Mouse (Mus musculus) heart, embryonic 12.5 days (tissue): Measurements from ENCODE around the gene Aig1. TPM values are rescaled to one million over a fixed set of nuclear protein-coding genes. Genes with fewer than 3 reads are reported as not detected.

Experiments used
- ATAC-seq: fragments of 200-750 bp; cut with Nextera tagmentation; 2 replicates; pipeline ENCODE4 v1.8.0; 2017; ENCODE audit warnings: moderate TSS enrichment, moderate library complexity; ENCODE audit not compliant: insufficient number of reproducible peaks, low FRiP score
- H3K27ac ChIP-seq: fragments of 300-500 bp; sonication (generic); 2 replicates; pipeline ENCODE4 v1.5.1; 2016; ENCODE audit warnings: mild to moderate bottlenecking, moderate library complexity; ENCODE audit not compliant: poor library complexity, severe bottlenecking
- H3K27me3 ChIP-seq: fragments of 300-500 bp; sonication (generic); replicated peaks from 2 replicates; pipeline ENCODE4 v1.6.1; 2016; ENCODE audit warnings: mild to moderate bottlenecking, moderate library complexity
- H3K36me3 ChIP-seq: fragments of 300-500 bp; sonication (generic); 2 replicates; pipeline ENCODE4 v1.6.1; 2016; ENCODE audit warnings: mild to moderate bottlenecking, moderate library complexity
- H3K4me1 ChIP-seq: fragments of 300-500 bp; sonication (generic); replicated peaks from 2 replicates; pipeline ENCODE4 v1.6.1; 2016; ENCODE audit warnings: mild to moderate bottlenecking
- H3K4me2 ChIP-seq: fragments of 300-500 bp; sonication (generic); 2 replicates; pipeline ENCODE4 v1.6.1; 2016; ENCODE audit warnings: mild to moderate bottlenecking, moderate library complexity
- H3K4me3 ChIP-seq: fragments of 300-500 bp; sonication (generic); 2 replicates; pipeline ENCODE4 v1.5.1; 2016; ENCODE audit warnings: mild to moderate bottlenecking
- H3K9ac ChIP-seq: fragments of 300-500 bp; sonication (generic); 2 replicates; pipeline ENCODE4 v1.6.1; 2016; ENCODE audit warnings: mild to moderate bottlenecking, moderate library complexity
- H3K9me3 ChIP-seq: fragments of 300-500 bp; sonication (generic); replicated peaks from 2 replicates; pipeline ENCODE4 v1.6.1; 2016; ENCODE audit warnings: mild to moderate bottlenecking, moderate library complexity
- WGBS: fragments of 180-500 bp; shearing (Covaris S2); methylation state at CpG from one replicate; pipeline ENCODE4 v1.1.7; 2016; 5-methylcytosine and 5-hydroxymethylcytosine counted together
- polyA plus RNA-seq: library from polyadenylated mRNA; unstranded; fragments of >200 nt; fragmentation: Nextera tagmentation; extraction: Ambion mirVana; gene quantifications from 2 replicates; pipeline ENCODE4 v1.2.1, GENCODE M21; 2016

Gene Aig1
- polyA plus RNA-seq, 1 experiment from 2014 or later, result 46.6 TPM

DNA sequence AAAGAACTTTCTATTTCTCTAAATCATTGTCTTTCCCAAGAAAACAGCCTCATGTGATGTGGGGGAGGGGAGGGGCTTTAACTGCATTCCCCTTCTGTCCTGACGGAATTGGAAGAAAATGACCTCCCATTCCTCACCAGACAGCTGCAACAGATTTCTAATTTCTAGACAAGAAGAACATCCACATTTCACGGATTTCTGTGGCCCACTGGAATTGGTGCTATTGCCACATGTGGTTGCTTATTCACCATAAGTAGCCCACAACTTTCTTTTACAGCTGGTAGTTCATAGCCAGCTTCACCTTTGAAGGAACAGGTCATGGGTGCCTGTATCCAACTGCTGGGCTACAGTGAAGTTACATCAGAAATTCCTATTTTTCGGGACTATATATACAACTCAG is 93.9 kb downstream of the Aig1 start:
- Histone ChIP-seq H3K4me2 (no peak overlapping the region), H3K9ac (no peak overlapping the region), H3K4me3 (no peak overlapping the region), H3K36me3 (peaks cover 4% of the 10 kb centered on the region; the same call in 1 of the 2 replicates), H3K27ac (no peak overlapping the region), H3K27me3 (no peaks in the 10 kb centered on the region), H3K9me3 (no peaks in the 10 kb centered on the region), H3K4me1 (peaks cover 10% of the 10 kb centered on the region; the same call in 1 of the 2 replicates)
- no peak for ATAC-seq
- WGBS, result 81% methylated on average over 3 of the region's 3 CpGs

DNA sequence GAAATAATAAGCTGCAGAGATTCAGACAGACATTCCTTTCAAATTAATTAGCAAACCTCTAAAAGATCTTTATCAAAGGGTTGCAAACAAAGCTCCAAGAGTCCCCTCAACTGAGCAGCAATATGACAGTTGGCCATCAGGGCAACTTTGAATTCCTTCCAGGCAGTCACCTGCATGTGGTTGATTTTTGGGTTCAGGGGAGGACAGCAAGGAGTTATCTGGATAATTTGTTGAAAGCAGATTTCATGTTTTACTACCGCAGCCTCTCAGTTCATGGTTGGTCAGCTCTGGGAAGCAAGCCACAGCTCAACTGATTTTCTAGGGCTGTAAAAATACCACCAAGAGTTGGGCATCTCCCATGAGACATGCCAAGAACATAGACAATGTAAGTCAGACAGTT is 98.1 kb downstream of the Aig1 start:
- no peaks in the 10 kb centered on the region for H3K36me3 ChIP-seq
- no peak overlapping the region for H3K9ac ChIP-seq
- no peak overlapping the region for H3K4me2 ChIP-seq
- H3K9me3 ChIP-seq, result no peaks in the 10 kb centered on the region
- no peak for ATAC-seq
- H3K27ac ChIP-seq, result no peak overlapping the region
- peaks cover 16% of the 10 kb centered on the region for H3K4me1 ChIP-seq
- H3K27me3 ChIP-seq, result no peaks in the 10 kb centered on the region
- 70% methylated on average over 1 of the region's 1 CpGs for WGBS
- H3K4me3 ChIP-seq, result no peak overlapping the region

DNA sequence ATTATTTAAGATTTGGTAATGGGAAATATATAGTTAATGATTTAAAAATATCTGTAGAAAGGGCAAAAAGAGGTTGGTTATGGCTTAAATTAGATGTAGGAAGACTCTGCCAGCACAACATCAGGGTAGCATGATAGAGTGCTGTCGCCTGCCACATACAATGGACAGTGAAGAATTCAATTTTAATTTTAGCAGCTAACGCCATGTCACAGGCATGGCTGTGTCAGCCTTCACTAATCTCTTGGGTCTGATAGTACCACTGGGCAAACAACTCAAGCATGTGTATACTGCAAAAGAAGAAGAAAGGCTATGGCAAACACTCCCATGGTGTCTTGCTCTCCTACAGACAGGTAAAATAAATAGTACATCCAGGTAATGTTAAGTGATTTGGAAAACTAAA is 99.0 kb downstream of the Aig1 start:
- 56% methylated on average over 2 of the region's 2 CpGs for WGBS
- Histone ChIP-seq H3K9me3 (no peaks in the 10 kb centered on the region), H3K36me3 (no peaks in the 10 kb centered on the region), H3K4me2 (no peak overlapping the region), H3K27ac (no peak overlapping the region), H3K4me1 (peaks cover 16% of the 10 kb centered on the region), H3K27me3 (no peaks in the 10 kb centered on the region), H3K4me3 (no peak overlapping the region), H3K9ac (no peak overlapping the region)
- ATAC-seq, result no peak

DNA sequence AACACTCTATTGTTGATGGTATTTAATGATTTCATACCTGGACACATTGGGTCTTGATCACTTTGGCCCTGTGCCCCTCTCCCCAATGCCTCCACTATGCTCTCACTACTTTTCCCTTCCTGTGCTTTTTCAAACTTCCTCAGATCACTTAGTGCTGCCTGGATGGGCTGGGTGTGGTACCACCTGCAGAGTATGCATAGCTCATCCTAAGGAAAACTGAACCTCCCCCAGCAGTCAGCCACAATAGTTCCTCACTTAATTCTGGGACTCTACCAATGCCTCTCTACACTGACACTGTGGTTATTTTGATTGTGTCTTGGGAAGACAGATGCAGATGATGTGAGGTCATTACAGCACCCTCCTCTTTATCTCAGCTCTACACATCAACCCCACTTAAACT is 99.9 kb downstream of the Aig1 start:
- H3K4me2 ChIP-seq, result no peak overlapping the region
- ATAC-seq, result no peak
- H3K36me3 ChIP-seq, result no peaks in the 10 kb centered on the region
- H3K9me3 ChIP-seq, result no peaks in the 10 kb centered on the region
- H3K4me3 ChIP-seq, result no peak overlapping the region
- H3K27ac ChIP-seq, result no peak overlapping the region
- no peaks in the 10 kb centered on the region for H3K27me3 ChIP-seq
- H3K4me1 ChIP-seq, result peaks cover 16% of the 10 kb centered on the region
- no peak overlapping the region for H3K9ac ChIP-seq

DNA sequence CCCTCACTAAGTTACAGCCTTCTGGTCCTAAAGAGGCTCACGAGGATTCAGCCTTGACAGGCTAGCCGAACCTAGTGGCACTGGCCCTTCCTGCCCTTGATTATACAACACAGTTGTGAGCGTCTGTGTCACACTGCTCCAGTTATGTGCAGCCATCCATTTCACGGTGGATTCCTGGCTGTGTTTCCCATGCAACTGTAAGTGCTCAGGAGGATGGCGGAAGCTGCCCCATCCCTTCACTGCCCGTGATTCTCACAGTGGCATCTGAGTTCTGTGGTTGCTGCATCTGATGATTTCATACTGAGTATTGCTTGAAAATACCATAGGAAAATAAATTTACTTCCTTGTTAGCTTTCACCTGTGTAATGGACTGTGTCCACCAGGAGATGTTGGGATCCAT is 101.7 kb downstream of the Aig1 start:
- no peaks in the 10 kb centered on the region for H3K36me3 ChIP-seq
- no peak for ATAC-seq
- WGBS, result 87% methylated on average over 6 of the region's 6 CpGs
- no peaks in the 10 kb centered on the region for H3K9me3 ChIP-seq
- no peak overlapping the region for H3K4me2 ChIP-seq
- no peak overlapping the region for H3K4me3 ChIP-seq
- H3K27me3 ChIP-seq, result no peaks in the 10 kb centered on the region
- no peak overlapping the region for H3K27ac ChIP-seq
- peaks cover 16% of the 10 kb centered on the region for H3K4me1 ChIP-seq
- H3K9ac ChIP-seq, result no peak overlapping the region

DNA sequence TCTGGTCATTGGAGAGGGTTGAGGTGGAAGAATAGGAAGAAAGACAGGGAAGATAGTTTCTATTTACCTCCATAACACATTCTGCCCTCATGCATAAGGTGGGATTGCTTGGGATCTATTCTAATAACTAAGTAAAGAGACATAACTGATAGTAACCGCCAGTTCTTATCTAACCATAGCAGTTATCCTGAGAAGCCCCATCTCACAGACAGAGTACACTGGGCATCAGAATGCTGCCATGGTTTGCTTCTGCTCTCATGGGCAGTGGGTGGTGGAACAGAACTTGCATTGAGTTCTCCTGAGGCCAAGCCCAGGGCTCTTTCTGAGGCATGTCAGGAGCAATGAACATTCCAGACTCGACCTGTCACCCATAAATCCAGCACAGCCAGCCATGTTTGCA is 105.6 kb downstream of the Aig1 start:
- no peaks in the 10 kb centered on the region for H3K4me1 ChIP-seq
- ATAC-seq, result no peak
- no peaks in the 10 kb centered on the region for H3K9me3 ChIP-seq
- no peak overlapping the region for H3K4me2 ChIP-seq
- H3K4me3 ChIP-seq, result no peak overlapping the region
- H3K27ac ChIP-seq, result no peak overlapping the region
- H3K36me3 ChIP-seq, result no peaks in the 10 kb centered on the region
- WGBS, result 69% methylated on average over 2 of the region's 2 CpGs
- no peaks in the 10 kb centered on the region for H3K27me3 ChIP-seq
- H3K9ac ChIP-seq, result no peak overlapping the region

DNA sequence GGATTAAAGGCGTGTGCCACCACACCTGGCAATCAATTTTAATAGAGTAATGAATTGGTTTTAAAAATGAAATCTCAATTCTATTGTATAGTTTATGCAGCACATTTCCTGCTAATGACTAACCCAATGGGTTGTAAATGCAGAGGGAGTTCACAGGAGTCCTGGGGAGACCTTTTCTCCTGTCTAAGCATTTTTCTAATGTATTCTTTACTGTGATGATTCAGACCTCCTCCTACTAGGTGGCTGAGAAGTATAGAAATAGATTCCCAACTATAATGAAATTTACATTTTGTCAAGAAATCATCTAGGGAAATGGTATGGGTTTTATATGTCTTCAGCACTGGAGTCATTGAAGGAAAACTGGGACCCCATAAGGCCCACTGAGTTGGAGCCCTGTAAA is 114.1 kb downstream of the Aig1 start:
- ATAC-seq, result no peak

DNA sequence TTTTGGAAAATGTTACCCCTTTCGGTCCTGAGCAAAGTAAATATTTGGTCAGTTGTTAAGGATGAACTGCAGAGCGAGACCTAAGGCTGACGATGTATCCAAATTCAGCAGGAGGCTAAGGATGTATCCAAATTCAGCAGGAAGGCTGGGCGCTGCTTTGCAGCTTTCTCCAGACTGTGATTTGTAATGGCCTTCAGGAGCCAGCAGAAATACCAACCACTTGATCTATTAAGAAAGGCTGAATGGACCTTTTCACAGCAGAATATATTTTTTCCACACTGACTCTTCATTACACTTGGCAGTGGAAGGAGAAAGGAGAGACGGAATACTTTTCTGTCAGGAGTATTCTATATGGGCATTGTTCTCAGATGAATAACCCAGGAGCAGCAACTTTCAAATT is 115.0 kb downstream of the Aig1 start:
- Histone ChIP-seq H3K4me2 (no peak overlapping the region), H3K9ac (no peak overlapping the region), H3K27ac (no peak overlapping the region), H3K4me3 (no peak overlapping the region), H3K36me3 (no peaks in the 10 kb centered on the region), H3K9me3 (no peaks in the 10 kb centered on the region), H3K27me3 (no peaks in the 10 kb centered on the region), H3K4me1 (no peaks in the 10 kb centered on the region)
- no peak for ATAC-seq
- 84% methylated on average over 5 of the region's 5 CpGs for WGBS

More for the DNA sequence above, 114.1 kb downstream of the Aig1 start:
- no peaks in the 10 kb centered on the region for H3K4me1 ChIP-seq
- H3K4me2 ChIP-seq, result no peak overlapping the region
- no peak overlapping the region for H3K27ac ChIP-seq
- no peak overlapping the region for H3K4me3 ChIP-seq
- H3K9me3 ChIP-seq, result no peaks in the 10 kb centered on the region
- no peaks in the 10 kb centered on the region for H3K27me3 ChIP-seq
- 91% methylated on average over 1 of the region's 1 CpGs for WGBS
- no peaks in the 10 kb centered on the region for H3K36me3 ChIP-seq
- H3K9ac ChIP-seq, result no peak overlapping the region

DNA sequence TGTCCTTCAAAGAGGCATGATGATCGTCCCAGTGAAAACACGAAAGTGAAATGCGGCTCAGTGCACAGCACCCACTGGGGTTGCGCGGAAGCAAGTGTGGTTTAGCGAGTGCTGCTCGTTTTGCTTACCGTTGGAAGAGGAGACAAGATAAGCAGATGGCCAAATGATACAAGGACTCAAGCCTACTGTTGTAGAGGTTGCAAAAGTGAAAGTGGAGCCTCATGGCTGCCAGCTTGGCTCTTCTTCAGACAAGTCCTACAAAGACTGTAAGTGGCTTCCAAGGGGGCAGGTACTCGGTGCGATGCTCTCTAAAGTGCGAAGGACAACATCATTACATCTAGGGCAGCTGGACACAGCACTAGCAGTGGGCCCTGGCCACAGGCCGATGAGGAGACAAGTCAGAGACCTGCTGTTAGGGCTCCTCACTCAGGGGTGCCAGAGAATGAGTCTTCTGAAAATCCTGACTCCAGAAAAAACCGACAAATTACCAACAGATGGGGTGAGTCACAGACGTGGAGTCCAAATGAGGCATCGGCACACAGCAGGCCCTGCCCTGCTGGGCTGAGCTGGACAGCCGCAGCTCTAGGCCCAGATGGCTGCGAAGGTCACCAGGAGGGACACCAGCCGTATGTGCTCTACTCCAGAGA is 129.2 kb downstream of the Aig1 start:
- 86% methylated on average over 18 of the region's 18 CpGs for WGBS
- Histone ChIP-seq H3K27ac (no peak overlapping the region), H3K4me2 (no peak overlapping the region), H3K9me3 (no peaks in the 10 kb centered on the region), H3K27me3 (no peaks in the 10 kb centered on the region), H3K4me3 (no peak overlapping the region), H3K9ac (no peak overlapping the region), H3K4me1 (no peaks in the 10 kb centered on the region), H3K36me3 (no peaks in the 10 kb centered on the region)
- ATAC-seq, result no peak

DNA sequence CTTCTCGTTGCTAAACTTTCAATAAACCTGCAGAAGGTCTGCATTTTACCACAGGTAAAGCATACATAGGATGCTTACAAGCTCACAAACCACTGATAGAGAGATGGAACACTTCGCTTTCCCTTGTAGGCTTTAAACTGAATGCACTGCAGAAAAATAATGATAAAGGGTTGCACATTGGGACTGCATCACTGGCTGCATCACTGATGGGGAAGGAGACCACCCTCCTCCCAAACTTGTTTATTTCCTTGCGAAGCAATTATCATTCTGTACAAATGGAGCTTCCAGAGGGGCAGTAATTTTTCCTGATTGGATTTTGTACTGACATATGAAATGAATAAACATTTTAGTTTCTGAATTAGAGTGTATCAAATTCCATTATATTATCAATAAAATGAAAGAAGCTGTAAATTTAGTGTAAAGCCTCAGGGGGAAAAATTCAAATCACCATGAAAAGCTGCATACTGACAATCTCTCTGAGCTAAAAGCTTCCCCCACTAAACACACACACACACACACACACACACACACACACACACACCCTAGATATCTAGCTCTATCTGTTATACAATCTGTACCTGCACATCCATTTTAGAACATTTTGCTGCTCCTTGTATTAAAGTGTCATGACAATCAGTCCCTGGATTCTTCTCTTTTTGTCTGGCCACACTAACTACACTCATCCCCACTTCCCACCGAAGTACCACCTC is 138.6 kb downstream of the Aig1 start:
- WGBS, result 89% methylated on average over 4 of the region's 4 CpGs
- ATAC-seq, result no peak

DNA sequence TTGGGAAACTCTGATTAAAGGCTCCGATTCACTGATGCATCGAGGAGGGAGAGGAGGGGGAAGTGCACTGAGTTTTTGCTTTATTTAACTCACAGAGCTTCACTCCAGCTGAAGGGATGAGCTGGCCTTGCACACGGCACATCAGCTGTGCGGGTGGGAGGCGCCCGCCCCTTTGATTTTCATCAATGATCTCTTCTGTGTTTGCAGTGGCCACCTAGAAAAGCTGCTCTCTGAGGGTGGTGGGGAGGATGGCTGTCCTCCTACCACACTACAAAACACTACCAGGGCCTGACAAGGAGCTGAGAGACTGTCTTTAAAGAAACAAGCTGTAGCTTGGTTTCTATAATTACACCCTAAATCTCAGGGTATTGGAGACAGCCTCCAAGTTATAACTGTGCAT is 141.1 kb downstream of the Aig1 start:
- Histone ChIP-seq H3K4me2 (no peak overlapping the region), H3K4me1 (peaks cover 9% of the 10 kb centered on the region), H3K27ac (no peak overlapping the region), H3K9ac (no peak overlapping the region), H3K27me3 (no peaks in the 10 kb centered on the region), H3K36me3 (no peaks in the 10 kb centered on the region), H3K9me3 (no peaks in the 10 kb centered on the region), H3K4me3 (no peak overlapping the region)
- no peak for ATAC-seq
- 65% methylated on average over 6 of the region's 6 CpGs for WGBS

More for the DNA sequence above, 138.6 kb downstream of the Aig1 start:
- H3K9me3 ChIP-seq, result no peaks in the 10 kb centered on the region
- no peak overlapping the region for H3K9ac ChIP-seq
- H3K4me3 ChIP-seq, result no peak overlapping the region
- no peaks in the 10 kb centered on the region for H3K36me3 ChIP-seq
- no peak overlapping the region for H3K27ac ChIP-seq
- peaks cover 9% of the 10 kb centered on the region for H3K4me1 ChIP-seq
- no peaks in the 10 kb centered on the region for H3K27me3 ChIP-seq
- no peak overlapping the region for H3K4me2 ChIP-seq

DNA sequence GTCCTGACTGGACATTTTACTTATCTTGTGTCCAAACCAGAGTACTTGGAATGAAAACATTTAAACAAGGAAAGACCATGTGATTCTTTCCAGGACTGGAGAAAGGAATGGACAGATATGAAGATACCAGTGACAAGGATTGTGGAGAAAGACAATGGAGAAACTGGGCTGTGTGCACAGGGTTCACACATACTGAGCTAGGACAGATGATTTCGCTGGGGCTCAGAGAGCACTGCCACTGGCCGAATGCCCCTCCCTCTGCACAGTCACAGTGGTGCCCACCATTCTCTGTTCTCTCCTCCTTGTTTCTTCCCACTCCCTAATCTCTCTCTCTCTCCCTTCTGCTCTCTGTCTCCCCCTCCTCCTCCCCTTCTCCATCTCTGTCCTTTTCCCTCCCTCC is 142.6 kb downstream of the Aig1 start:
- Histone ChIP-seq H3K4me2 (no peak overlapping the region), H3K9me3 (no peaks in the 10 kb centered on the region), H3K4me3 (no peak overlapping the region), H3K36me3 (no peaks in the 10 kb centered on the region), H3K27ac (no peak overlapping the region), H3K9ac (no peak overlapping the region), H3K4me1 (peaks cover 9% of the 10 kb centered on the region), H3K27me3 (no peaks in the 10 kb centered on the region)
- ATAC-seq, result peak; percentile 83
- 67% methylated on average over 2 of the region's 2 CpGs for WGBS
